Mouse (Mus musculus) heart, embryonic 11.5 days (tissue): ENCODE results near the gene 3425401B19Rik. TPM values are rescaled to one million over a fixed set of nuclear protein-coding genes. Genes with fewer than 3 reads are reported as not detected.

Experiments
- polyA plus RNA-seq: library from polyadenylated mRNA; unstranded; fragments of >200 nt; fragmentation: Nextera tagmentation; extraction: Ambion mirVana; gene quantifications from 2 replicates; pipeline ENCODE4 v1.2.1, GENCODE M21; 2014

Gene 3425401B19Rik
- polyA plus RNA-seq, 1 experiment from 2014 or later = 6.7 TPM

Other genes with a start within 250 kb of the 3425401B19Rik start
- not detected in 2 replicates for gene Slc18a3, start 220.4 kb downstream of the 3425401B19Rik start, polyA plus RNA-seq
- not detected in 2 replicates for gene Chat, start 219.3 kb downstream of the 3425401B19Rik start, polyA plus RNA-seq
- gene Ercc6, start 171.8 kb downstream of the 3425401B19Rik start, polyA plus RNA-seq = 14.7 and 17.3 TPM in 2 replicates
- gene Prrxl1, start 85.9 kb downstream of the 3425401B19Rik start, polyA plus RNA-seq = not detected in 2 replicates
- gene Tmem273, start 100.7 kb upstream of the 3425401B19Rik start, polyA plus RNA-seq = 0.44 and 0.63 TPM in 2 replicates
- gene Fam170b, start 148.7 kb upstream of the 3425401B19Rik start, polyA plus RNA-seq = not detected in 2 replicates
- 9.7 and 12.5 TPM in 2 replicates for gene Vstm4, start 171.5 kb upstream of the 3425401B19Rik start, polyA plus RNA-seq